Mouse (Mus musculus): ENCODE measurements around the gene Hs6st2.

The Hs6st2 gene

DNA sequence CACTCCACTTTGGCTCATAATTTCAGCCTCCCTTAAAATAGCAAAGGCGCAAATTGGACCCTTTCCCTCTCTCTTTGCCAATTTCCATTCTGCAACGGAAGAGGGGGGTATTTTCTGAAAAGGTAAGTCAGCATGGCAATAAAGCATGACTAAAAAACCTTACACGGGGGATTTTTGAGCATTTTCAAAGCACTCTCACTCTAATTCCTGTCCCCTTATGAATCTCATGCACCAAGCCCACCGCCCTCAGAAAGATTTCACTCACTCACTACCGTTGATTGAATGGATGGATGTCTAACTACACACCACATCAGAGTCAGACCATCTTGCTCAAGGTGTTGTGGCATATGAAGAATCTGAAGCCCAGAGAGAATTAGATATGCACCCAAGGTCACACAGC lies at the start of gene Hs6st2:
Hs6st2 (minus strand) TSS at position 101 of the 400 bp plus-strand sequence.
- DNase-seq (ENCODE audit: low read depth), result no peak

DNA sequence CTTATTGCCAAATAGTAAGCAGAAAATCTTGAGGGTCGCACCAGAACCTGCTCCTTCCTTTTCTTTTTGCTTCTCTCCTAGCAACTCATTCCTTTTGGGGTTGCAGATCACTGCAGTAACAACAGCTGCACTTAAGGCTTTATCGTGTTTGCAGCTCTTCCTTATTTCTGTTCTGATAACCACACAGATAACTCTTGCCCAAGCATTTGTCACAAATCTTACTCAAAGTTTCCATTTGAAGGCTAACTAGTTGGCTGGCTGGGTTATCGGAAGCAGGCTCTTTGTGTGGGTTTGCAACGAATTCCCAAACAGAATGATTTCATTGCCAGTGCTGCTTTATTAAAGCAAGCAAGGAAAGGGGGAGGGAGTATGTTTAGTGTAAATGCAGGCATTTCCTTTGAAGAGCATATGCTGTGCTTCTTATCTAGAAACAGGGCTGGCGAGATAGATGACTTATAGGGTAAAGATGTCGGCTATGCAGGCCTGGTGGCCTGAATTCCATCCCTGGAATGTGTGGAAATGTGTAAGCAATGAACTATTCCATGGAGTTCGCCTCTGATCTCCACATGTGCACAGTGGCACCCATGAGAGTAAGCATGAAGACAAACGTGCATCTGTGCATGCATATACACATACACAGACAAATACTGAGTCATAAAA lies 32.6 kb upstream of the Hs6st2 start:
- no peak for DNase-seq (ENCODE audit: low read depth)

DNA sequence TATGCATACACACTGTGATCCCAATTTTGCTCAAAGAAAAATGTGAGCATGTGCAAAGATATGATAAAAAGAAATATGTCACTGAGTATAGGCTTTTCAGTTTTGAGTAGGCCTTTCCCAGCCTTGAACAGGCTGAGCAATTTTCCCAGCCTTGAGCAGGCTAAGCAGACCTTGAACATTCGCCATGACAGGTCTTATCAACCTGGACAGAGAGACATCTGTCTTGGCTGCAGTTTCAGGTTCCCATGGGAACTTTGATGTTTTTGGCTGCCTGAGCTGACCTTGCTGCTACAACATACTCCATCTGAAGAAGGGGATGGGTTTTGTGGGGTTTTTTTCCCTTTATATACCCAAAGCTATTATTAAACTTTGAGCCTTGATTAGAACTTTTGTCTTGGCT lies 31.3 kb upstream of the Hs6st2 start:
- no peak for DNase-seq (ENCODE audit: low read depth)

DNA sequence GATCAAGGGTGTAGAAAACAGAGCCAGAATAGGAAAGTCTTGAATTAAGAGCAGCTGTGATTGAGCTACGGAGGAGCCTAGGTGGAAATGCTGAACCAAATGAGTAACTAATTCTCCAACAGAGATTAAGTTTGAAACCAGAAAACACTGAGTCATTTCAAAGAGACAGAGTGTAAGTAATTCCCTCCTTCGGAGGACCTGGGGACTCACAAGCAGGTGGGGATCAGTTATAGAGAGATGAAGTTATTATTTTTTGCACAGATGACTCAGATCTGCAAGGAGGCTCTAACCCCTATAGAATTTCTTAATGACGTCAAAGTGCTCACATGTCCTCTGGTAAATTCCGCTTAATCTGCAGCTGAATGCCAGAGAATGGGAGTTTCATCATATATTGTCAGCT lies 21.2 kb upstream of the Hs6st2 start:
- no peak for DNase-seq (ENCODE audit: low read depth)

DNA sequence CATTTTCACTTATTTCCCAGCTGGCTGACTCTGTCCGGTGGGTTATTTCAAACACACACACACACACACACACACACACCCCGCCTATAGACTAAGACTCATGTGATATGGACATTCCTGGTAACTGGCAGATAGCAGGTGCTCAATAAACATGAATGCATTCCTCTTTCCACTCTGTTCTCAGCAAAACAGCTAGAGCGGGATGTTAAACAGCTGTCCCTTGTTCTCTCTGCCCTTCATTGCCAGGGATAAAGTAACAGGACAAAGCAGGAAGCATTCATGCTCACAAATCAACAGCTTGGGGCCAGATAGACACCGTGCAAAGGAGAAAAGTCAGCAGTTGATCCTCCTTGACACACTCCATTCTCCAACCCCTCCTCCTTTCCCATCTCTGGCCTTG lies 17.4 kb upstream of the Hs6st2 start:
- no peak for DNase-seq (ENCODE audit: low read depth)

DNA sequence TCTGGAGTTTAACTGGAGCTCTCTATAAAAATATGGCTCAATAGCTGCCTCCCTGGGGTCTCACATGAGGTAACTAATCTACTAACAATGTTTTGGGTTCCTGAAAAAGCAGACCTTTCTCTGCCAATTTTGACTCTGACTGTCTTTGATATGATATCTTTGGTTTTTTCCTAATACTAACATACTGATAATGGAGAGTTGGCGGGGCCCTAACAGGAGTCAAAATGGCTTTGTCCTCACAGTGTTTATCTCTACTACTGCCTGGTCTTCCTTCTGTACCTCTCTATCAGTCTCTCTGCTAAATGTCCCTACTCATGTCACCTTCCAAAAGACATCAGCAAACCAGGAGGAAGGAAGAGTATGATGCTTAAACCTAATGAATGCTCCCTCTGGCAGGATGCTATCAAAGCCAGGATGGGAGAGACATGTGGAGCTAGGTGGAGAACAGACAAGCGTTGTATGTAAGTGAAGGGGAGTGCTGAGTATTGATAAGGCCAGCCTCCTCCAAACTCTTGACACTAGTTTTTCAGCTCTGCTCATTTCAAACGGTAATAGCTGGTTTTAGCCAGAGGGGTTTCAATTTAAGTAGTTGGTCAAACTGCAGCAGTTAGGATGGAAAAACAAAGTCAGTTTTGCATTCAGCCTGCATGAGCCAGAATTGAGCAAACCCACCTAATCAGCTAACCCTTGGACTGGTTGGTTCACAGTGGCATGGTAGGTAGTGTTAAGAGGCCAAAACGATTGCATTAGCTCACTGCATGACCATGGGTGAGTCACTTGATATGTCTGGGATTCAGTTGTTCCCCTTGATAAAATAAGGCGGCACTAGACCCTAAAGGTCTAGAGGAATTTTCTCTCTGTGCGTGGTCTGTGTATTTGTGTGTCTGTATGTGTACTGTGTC lies 4.6 kb upstream of the Hs6st2 start:
- no peak for DNase-seq (ENCODE audit: low read depth)

DNA sequence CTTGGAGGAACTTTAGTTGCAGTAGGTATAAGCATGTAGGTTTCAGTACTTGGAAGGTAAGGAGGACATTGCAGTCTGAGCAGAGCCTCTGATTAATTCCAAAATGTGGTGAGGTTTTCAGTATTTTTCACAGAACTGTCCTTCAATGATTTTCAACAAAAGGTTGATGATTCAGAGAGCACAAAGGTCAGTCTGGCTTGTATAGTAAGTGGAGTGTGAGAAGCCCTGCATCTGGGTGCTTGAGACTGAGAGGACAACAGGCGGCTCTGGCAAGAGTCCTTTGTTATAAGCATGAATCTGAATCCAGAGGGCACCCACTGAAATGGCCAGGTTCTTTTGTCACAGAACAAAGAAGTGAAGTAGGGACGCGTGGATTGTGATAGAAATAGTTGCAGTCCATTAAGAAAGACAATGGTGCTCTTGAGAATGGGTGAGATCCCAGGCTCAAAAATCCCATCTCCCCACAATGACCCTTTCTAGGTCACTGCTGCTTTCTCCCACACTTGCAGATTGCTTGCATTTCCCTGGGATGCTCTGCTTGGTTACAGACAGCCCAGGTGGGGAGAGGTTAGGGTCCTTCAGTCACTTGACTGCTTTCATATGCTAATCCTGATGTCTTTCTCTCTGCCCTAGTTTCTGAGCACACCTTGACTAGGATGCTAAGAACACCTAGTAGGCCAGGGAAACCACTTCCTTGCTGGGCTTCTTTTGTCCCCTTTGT lies 2.8 kb upstream of the Hs6st2 start:
- no peak for DNase-seq (ENCODE audit: low read depth)

DNA sequence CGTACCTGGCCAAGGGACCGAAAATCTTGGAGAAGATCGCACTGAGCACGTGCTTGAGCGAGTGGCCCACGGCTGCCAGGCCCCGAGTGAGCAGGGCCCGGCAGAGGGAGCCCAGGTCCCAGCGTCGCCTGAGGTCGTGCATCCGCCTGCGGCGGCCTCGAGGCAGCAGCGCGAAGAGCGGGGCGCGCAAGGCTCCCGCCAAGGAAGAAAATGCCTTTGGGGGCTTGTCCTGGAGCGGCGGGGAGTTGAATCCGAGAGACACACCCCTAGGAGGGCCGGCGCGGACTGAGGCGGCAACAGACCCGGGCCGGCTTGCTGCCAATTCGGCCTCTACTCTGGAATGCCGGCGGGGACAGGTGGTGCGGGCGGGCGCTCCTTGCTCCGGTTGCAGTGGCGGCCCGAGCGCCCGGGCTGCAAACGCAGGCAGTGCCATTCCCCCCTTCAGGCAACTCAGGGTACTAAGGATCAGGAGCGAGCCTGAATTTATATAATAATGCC lies 437 bp downstream of the Hs6st2 start:
- no peak for DNase-seq (ENCODE audit: low read depth)

DNA sequence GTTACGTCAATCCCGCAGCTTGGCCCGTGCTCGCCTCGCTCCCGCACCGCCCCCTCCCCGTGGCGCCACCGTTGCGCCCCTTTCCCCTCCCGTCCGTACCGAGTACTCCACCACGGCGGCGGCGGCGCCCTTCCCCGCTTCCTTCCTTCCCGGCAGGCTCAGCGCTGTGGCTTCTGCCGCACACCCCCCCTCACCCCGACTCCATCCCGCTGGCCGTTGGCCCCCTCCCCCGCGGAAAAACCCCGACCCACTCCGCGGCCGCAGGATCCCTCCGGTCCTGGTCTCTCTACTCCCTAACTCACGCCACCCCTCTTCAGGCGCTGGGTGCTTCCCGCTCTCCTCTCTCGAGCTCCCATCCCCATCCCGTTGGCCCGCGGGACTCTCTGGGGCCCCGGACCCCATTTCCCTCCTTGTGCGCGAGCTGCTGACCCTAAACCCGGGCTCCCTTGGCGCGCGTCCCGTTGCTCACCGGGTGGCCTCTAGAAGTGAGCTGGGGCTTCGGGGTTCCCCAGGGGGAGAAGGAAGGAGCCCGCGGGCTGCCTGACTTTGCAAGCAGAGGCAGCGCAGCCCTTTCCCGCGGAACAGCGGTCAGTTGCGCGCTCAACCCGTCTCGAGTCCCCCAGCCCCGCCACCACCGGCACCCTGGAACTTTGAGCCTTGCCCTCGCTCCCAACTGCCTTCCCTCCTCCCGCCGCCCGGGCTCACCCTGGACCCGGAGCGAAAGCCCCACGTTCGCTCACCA lies 1.1 kb downstream of the Hs6st2 start:
- DNase-seq (ENCODE audit: low read depth), result no peak

DNA sequence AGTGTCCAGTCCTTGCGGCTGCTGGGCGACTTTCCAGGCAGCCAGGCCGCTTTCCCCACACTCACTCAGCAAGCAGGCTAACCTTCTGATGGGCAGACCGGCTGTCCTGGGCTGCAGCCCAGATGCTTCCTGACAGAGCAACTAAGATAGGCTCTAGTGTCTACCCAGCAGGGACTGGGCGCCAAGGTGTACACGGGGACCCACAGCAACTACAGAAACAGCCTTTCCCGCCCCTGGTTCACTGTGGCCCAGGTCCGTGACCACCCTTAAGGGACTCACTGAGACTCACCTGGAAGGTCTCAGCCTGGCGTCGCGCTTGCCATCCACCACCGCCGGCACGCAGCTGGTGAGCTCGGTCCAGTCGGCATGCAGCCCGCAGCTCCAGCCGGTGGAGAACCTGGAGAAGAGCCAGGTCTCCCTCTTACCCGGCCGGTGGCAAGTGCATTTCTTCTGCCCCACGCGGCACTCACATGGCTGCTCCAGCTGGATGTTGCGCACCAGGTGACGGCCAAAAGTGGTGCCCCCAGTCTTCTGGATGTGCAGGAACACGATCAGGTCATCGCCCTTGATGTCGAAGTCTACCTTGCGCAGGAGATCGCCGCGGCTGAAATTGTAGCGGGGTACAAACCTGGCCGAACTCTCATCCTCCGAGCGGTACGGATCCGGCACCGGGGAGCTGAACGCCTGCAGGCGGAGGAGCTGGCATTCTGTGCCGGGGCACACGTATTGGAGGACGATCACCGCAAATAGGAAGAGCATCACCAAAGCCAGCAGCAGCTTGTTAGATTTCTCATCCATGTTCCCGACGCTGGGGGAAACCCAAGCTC lies 1.8 kb downstream of the Hs6st2 start:
- DNase-seq (ENCODE audit: low read depth), result no peak

DNA sequence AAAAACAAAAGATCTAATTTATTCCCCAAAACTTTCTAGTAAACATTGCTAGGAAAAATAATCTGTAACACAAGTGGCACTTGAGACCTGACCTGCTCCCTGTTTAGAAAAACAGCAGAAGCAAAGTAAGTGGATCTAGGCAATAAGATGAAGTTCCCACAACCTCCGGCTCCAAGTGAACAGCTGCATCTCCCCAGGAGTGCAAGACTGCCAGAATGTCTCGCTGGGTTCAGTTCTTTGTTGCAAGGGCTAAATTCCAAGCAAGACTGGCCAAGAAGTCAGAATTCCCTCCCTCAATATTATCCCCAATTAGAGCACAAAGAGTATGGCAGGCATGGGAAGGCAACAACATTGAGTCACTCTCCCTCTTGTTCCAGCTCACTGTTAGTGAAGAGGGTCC lies 23.4 kb downstream of the Hs6st2 start:
- DNase-seq (ENCODE audit: low read depth), result no peak

DNA sequence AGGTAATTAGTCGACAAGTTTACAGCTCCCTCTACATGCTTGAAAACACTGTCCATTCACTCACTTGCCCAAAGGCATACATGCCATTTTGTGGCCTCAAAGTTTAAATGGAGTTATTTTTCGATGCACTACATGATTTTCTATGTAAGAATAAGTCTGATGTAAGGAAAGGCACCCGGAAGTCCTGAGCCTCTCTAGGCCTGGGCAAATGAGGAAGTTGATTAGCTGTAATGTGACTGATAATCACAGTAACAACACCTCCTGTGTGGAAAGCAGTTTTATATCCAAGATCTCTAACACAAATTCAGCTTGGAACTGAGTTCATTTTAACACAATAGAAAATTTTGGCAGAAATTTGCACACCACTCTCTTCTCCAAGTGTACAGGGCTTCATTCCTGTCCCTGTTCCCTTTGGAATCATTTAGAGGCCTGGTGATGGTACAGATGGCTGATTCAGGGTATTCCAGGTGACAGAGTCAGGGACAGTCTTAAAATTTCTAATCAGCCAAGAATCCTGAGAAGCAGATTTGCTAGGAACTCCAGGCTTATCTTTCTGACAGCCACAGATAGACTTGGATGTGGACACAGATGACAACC lies 38.9 kb downstream of the Hs6st2 start:
- no peak for DNase-seq (ENCODE audit: low read depth)

DNA sequence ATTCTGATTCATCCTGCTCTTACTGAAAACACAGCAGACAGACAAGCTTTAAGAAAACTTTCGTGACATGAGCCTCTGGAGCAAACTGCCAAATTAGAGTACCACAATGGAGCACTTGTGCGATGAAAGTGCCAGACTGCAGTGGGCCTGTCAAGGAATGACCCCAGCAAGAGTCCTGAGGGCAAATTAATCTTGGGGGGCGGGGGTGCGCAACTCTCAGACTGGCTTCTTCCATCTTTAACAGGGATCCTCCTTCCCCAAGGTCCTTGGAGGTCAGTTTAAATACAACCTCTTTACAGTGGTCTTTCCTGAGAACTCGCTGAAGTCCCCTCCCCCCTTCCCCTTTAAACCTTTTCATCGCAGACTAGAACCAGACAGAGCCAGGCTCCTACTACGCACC lies 45.9 kb downstream of the Hs6st2 start:
- DNase-seq (ENCODE audit: low read depth), result no peak

DNA sequence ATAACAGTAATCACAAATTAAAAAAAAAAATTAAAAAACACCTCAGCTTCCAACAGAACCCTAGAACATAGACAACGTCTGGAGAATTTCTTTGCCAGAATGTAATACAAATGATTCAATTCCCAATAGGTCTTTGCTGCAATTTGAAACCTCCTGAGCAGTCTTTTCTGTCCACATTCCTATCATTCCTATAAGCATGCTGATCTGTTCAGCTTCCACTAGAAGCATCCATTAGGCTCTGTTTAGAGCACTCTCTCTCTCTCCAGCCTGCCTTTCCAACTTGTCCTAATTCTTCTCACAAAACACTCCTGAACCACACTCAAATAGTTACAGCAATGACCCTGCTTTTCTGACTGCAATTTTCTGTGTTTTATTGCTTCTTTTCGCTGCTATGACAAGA lies 50.3 kb downstream of the Hs6st2 start:
- no peak for DNase-seq (ENCODE audit: low read depth)

DNA sequence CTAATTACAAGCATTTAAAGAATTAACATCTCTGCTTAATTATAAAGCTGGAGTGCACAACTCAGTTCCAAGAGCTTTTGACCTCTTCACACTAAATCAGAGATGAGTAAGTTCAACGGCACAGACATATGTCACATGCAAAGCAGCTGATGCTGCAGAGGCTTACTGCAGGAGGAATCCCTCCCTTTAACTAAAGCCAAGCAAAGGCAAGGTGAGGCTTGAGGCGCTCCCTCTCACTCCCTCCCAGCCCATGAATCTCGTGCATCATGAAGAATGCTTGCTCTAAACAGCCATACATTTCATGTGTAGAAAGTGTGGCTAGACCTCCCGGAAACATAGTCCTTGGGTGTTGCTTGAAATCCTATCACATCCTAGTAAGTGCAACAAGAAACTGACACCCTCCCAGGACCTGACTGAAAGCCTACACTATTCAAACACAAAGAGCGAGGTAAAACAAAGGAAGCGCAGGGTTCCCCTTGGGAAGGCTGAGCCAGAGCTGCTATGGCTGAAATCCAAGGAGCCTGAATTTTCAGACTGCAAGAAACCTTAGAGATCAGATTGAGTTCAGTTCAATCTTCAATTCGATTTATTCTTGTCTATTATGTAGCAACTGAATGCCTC lies 67.2 kb downstream of the Hs6st2 start:
- DNase-seq (ENCODE audit: low read depth), result no peak

DNA sequence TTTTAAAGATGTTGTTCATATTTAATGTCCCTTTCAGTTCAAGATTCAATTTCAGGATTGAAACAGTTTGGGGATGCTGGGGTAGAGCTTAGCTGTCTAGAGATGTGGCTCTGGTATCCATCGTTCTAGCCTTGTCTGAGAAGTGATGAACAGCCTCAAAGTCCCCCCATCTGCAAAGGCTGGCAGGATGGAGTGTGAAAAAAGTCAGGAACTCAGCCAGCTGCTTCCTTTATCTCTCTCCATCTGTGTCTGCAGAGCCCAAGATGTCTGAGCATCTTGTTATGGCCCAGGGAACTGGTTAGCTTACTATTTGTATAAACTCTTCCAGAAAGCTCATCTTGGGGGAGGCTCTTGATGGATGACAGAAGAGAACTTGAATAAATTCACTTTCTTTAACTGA lies 70.9 kb downstream of the Hs6st2 start:
- no peak for DNase-seq (ENCODE audit: low read depth)

DNA sequence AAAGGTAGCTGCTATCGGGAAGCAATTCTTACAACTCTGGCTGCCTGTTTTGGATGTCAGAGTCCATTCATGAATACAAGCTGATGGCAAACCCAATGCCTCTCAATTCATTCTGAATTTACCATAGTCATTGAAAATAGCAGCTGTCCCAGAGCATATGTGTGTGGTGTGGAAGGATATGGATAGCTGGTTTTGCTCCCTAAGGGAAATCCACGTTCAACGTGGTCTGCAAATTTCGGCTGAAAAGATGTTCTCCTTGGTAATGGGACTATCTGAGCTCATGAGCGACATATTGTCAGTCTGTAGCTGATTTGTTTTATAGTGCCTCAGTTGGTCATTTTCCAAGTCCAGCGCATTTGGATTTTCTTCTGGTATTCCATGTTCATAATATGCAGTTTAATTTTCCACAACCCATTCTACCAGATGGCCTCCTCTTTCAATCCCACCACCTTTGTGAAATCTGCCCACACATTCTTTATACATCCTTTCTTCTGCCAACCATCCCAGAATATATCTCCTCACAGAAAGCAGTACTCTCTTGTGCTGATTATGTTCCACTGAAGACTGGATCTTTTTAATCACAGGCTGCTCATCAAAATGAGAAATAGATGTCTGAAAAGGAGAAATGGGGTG lies 75.3 kb downstream of the Hs6st2 start:
- no peak for DNase-seq (ENCODE audit: low read depth)

DNA sequence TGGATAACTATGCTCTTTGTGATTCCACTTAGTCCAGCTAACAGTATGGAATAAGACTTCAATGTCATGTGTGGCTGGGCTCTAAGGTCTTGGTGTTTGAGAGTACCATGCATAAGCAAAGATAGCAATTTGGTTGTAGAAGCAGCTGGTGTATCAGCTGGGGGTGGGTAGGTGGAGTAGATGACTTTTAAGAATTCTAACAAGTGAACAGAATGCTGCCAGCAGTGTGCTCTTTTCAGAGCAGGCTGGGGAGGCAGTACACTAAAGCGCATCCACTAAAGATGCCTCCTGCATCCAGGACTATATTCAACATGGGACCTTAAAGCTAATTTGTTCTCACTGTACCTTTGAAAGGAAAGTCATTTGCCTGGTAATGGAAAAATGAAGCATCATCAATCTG lies 88.9 kb downstream of the Hs6st2 start:
- DNase-seq (ENCODE audit: low read depth), result no peak

DNA sequence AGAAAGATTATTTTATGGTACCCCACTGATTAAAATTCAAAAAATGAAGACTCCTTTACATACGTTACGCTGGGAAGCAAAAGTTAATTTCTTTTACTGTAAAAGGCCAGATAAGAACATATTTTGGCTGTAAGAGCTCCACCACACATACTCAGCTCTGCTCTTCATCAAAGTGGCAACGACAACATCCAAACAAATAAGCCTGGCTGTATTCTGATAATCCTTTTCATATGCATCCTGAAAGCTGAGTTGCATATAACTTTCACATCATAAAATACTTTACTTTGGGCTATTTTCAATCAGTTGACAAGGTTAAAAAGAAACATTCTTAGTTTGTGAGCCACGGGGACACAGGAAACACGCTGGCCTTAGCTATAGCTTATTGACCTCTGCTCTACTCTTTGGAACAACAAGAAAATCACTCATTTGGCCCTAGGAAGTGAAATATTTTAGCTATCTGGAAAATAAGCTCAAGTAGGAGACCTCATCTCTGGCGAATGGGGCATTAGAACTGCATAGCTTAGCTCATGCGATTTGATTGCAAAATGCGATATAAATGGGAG lies 91.1 kb downstream of the Hs6st2 start:
- no peak for DNase-seq (ENCODE audit: low read depth)
